8 mouse cellular contexts compared by ENCODE assay signal in genomic region chr4:116342119-116342518, GRCm38 (mm10).
DNase-seq lines count a peak whose midpoint lies in the region; ATAC-seq and TF ChIP-seq lines count a peak whose summit lies in the region.
"Had no signal": no experiment of that assay in that cellular context is flagged by ENCODE, and none has a peak within 500 bp of the region (broad histone marks: within the 10 kb centered on the region; RNA-seq: fewer than 3 reads in every experiment).

No protein-coding gene starts in this region.

- H3K4me3 ChIP-seq in thymus, adult 2 months (ENCODE audit: control insufficient read depth, insufficient read depth, low read length) = no peak overlapping the region
- H3K4me3 ChIP-seq in liver, postnatal 0 days (ENCODE audit: low read depth, low read length) = no peak overlapping the region
- H3K4me3 ChIP-seq: neural tube, embryonic 13.5 days had no signal

- TF ChIP-seq CTCF in thymus, adult 2 months (IDR thresholded peaks at IDR 0.05; ENCODE audit: borderline replicate concordance, control insufficient read depth, extremely low read depth, insufficient read depth, low read length, poor library complexity) = no peak
- TF ChIP-seq CTCF in liver, postnatal 0 days (IDR thresholded peaks at IDR 0.05; ENCODE audit: low read depth) = peak; percentile 81

- H3K36me3 ChIP-seq in thymus, adult 2 months (ENCODE audit: control insufficient read depth, insufficient read depth, low read length) = no peaks in the 10 kb centered on the region
- H3K36me3 ChIP-seq in liver, postnatal 0 days (replicated peaks; ENCODE audit: insufficient read depth, low read length) = no peaks in the 10 kb centered on the region
- H3K36me3 ChIP-seq: neural tube, embryonic 13.5 days had no signal

- no peaks in the 10 kb centered on the region for H3K4me1 ChIP-seq in thymus, adult 2 months (replicated peaks; ENCODE audit: control insufficient read depth, insufficient read depth, low read length)
- H3K4me1 ChIP-seq in liver, postnatal 0 days (ENCODE audit: insufficient read depth) = no peaks in the 10 kb centered on the region
- H3K4me1 ChIP-seq: neural tube, embryonic 13.5 days had no signal

- H3K4me2 ChIP-seq in liver, postnatal 0 days (ENCODE audit: low read depth, low read length) = no peak overlapping the region
- H3K4me2 ChIP-seq: neural tube, embryonic 13.5 days had no signal

- no peak overlapping the region for H3K9ac ChIP-seq in liver, postnatal 0 days (replicated peaks)
- H3K9ac ChIP-seq: neural tube, embryonic 13.5 days had no signal

- H3K27ac ChIP-seq in thymus, adult 2 months (ENCODE audit: control insufficient read depth, insufficient read depth, low read length) = no peak overlapping the region
- no peak overlapping the region for H3K27ac ChIP-seq in liver, postnatal 0 days (ENCODE audit: low read depth)
- H3K27ac ChIP-seq: neural tube, embryonic 13.5 days had no signal

- ATAC-seq in liver, postnatal 0 days = no peak

- H3K27me3 ChIP-seq in thymus, adult 2 months (ENCODE audit: control insufficient read depth, insufficient read depth, low read length) = no peaks in the 10 kb centered on the region
- H3K27me3 ChIP-seq in liver, postnatal 0 days (ENCODE audit: insufficient read depth, low read length) = no peaks in the 10 kb centered on the region
- H3K27me3 ChIP-seq: neural tube, embryonic 13.5 days had no signal

- no peak for TF ChIP-seq EP300 in liver, postnatal 0 days (IDR thresholded peaks at IDR 0.05; ENCODE audit: low read depth)

- peak; percentile 40 for DNase-seq in thymus, adult 2 months
- no peak for DNase-seq in thymus, adult 18-20 months
- peak; percentile 17 for DNase-seq in adrenal gland, adult 8-10 months
- DNase-seq in embryo, embryonic 10.5 days (ENCODE audit: low spot score) = peak; percentile 79
- DNase-seq in kidney, adult 9 months = peak; percentile 64
- DNase-seq in liver, postnatal 0 days = peak; percentile 42
- DNase-seq in right cerebral cortex, postnatal 36 days (ENCODE audit: low spot score in 2 of 2) = peak; percentile 17 to 23

- TF ChIP-seq POLR2A in thymus, adult 2 months (IDR thresholded peaks at IDR 0.05; ENCODE audit: control insufficient read depth, extremely low read depth, insufficient read depth, low read length, poor library complexity) = no peak

- H3K9me3 ChIP-seq in liver, postnatal 0 days (ENCODE audit: low read length) = no peaks in the 10 kb centered on the region
- H3K9me3 ChIP-seq: neural tube, embryonic 13.5 days had no signal

Comparison
In these comparisons a context has a peak if more than half of its experiments do, and no peak if none do; other contexts are left out.
1. DNase-seq: peak in thymus, adult 2 months (single experiment), adrenal gland, adult 8-10 months (single experiment), embryo, embryonic 10.5 days (single experiment), kidney, adult 9 months (single experiment), liver, postnatal 0 days (single experiment) and right cerebral cortex, postnatal 36 days (2 of 2); none in thymus, adult 18-20 months (0 of 2).